Mouse (Mus musculus) left cerebral cortex, postnatal 10 days (tissue): ENCODE measurements around the gene Nhsl1. TPM values are rescaled to one million over a fixed set of nuclear protein-coding genes. Genes with fewer than 3 reads are reported as not detected.
A peak's percentile ranks its signal among the peaks of the same experiment; 100 is the strongest.

ENCODE experiments used
- DNase-seq, 2 experiments: peaks; one replicate each; pipeline ENCODE4 v3.0.0; 2021 to 2022; ENCODE audit warnings: low spot score in 2 of 2, mixed read lengths in 1 of 2; ENCODE audit errors: extremely low spot score in 1 of 2
- intact Hi-C: fragments of 180-260 bp; cut with DNase I; formaldehyde crosslinking; loops from one replicate; pipeline ENCODE4 v1.15.1; 2025
- total RNA-seq, 2 experiments: library from RNA; stranded (reverse); gene quantifications; 2 replicates each; pipeline ENCODE4 v1.2.3; 2021

The Nhsl1 gene
- total RNA-seq, 2 experiments from 2014 or later = 40.8 to 43.5 TPM

DNA sequence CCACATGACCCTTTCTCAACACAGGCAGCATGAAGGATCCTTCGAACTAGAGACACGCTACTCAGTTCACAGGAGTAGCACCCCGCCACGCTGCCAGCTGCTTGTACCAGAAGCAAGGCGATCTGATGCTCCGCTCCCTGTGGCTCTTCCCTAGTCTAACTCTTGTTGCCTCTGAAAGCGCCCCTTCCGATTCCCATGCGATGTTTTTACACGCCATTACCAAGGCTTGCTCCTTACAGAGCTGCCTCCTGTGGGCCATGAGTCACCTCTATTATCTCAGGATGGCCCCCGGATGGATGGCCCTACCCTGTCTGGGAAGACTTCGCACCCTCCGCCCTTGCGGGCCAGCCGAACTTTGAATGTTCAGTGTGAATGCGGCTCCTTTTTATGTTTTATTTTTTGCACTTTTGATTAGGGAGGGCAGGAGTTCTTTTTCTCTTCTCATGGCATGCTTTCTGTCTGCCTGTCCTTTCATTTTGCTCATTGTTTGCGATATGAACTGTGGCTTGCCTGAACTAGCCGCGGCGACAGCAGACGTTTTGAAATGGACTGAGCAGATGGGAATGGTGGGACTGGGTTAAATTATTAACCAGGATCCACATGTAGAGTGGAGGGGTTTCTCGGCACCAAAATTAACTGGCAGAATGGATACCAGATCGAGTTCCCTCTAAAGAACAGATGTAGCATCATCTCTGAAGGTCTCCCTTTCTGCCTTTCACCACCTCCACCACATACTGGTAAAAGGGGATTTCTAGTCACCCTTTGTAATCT, 144.5 kb downstream of the Nhsl1 start:
- DNase-seq = no peak

GRCm38 (mm10) chr10:18468396-18468795, 149.6 kb downstream of the Nhsl1 start:
- intact Hi-C loops = no loop called here
- DNase-seq = no peak

More for the DNA sequence above, 144.5 kb downstream of the Nhsl1 start:
- intact Hi-C loops = no loop called here

DNA sequence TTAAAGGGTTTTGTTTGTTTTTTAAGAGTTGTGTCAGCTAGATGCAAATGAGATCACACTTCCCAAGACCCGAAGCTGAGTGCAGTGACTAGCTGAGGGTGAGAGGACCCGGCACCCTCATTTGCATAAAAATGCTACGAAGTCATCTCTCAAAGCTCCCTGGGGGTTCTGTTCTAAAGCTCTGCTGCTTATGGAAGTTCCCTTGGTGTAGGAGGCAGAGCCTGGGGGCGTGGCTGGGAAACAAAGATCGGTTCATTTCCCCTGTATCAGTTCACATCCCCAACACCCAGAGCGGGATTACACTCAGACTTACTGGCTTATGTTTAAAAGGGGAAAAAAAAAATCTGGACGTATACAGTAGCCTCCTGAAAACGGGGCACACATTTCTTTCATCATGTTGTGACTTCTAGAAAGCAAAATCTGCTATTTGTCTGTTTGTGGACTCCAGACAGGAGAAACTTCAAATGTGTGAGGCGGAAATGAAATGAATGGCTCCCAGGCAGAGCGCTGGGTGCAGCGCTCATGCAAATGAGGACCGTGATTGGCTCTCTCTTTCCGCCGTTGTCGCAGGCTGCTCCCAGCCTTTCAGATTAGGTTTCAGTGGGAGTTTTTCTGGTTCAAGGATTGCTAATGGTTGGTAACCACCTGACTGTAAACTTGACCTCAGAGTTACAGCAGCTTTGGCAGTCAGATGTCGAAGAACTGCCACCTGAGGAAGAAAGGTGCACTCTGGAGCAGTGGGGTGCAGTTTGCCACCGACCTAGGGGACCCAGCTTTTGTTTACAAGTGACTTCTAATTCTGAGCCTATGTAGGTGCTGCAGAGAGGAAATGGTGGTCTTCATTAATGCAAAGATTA, 150.7 kb downstream of the Nhsl1 start:
- DNase-seq = no peak
- intact Hi-C loops = no loop called here

GRCm38 (mm10) chr10:18470351-18471060, 151.7 kb downstream of the Nhsl1 start:
- DNase-seq = no peak
- intact Hi-C loops = no loop called here

DNA sequence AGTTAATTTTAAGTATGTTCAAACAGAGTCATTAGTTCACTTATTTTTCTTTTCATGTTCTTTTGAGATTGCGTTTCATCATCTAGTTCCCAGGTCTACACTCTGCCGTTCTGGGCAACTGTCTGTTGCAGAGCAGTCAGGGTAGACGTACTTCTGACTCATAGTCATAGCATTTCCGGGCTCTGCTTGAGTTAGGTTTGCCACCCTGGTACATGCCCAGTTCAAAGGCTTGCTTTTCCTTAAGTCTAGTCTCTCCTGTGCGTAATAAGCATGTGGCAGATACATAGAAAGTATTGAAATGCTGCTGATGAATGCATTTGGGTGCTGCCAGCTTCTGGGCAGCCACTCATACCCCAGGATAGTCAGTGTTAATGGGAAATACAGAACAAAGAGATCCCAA, 152.9 kb downstream of the Nhsl1 start:
- intact Hi-C loops = no loop called here
- no peak for DNase-seq

DNA sequence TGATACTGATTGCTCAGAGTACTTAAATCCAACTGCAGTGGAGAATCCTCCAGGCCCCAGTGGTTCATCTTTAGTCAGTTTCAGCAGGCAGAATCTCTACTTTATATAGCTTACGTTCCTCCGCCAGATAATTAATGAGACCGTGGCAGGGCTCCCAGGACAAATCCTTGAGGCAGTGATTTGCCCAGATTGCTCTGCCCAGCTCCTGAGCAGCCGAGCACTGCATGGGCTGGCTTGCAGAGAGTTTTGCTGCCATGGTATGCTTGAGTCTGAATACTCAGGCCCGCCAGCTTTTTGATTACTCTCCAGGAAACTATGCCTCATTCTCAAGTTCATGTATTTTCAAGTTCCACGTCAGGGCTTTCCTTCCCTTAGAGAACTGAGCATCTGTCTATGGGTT, 156.3 kb downstream of the Nhsl1 start:
- intact Hi-C loops = no loop called here
- no peak for DNase-seq

- DNase-seq = no peak
- intact Hi-C loops = no loop called here
Observed at GRCm38 (mm10) chr10:18478294-18478693, 159.5 kb downstream of the Nhsl1 start.

- intact Hi-C loops = no loop called here
- DNase-seq = no peak
Observed at GRCm38 (mm10) chr10:18479285-18479684, 160.5 kb downstream of the Nhsl1 start.

- DNase-seq = no peak
- intact Hi-C loops = no loop called here
Observed at GRCm38 (mm10) chr10:18480836-18481235, 162.1 kb downstream of the Nhsl1 start.

DNA sequence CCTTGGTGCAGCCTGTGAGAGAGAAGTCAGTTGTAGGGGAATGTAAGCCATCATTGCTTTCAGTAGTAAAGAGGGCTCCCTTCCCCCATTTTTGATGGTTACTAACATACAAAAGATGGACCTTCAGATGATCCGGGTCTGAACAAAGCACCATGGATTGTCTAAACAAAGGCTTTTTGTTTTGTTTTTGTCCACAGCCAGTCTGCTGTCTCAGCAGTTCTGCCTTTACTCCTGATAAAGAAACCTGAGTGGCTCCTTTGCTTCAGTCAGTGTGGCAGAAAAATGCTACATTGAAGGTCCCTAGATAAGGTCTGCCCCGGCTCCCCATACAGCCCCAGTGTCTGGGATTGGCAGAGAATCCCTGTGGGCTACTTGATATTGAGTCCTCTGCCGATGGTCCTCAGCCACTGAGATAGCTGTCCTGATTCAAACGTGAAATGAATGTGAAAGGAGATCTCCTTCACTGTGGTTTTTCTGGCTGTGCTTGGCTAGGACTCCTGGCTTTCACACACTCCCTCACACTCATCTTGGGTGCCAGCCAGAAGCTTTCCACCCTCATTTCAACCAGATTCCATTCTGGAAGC, 163.9 kb downstream of the Nhsl1 start:
- DNase-seq = peak; percentile 26 to 43
- intact Hi-C loops = no loop called here

DNA sequence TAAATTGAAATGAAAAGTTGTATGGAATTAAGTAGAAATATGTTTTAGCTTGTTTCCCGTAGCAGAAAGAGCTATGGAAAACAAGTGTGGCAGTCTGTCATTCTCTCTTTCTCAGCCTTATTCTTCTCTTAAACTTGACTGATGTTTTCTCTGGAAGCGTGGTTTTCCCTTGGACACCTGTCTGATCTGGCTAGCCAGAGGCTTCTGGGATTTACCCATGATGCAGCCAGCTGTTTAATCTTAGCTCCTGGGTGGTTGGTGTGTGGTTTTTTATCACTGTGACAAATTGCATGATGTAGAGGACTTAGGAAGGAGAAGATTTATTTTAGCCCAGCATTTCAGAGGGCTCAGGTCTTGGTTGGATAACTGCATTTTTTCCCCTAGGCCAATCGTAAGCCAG, 164.9 kb downstream of the Nhsl1 start:
- intact Hi-C loops = no loop called here
- DNase-seq = no peak

- no peak for DNase-seq
- intact Hi-C loops = no loop called here
Observed at GRCm38 (mm10) chr10:18484731-18485130, 165.9 kb downstream of the Nhsl1 start.

- intact Hi-C loops = no loop called here
- DNase-seq = no peak
Observed at GRCm38 (mm10) chr10:18488239-18488803, 169.5 kb downstream of the Nhsl1 start.

- intact Hi-C loops = no loop called here
- no peak for DNase-seq
Observed at GRCm38 (mm10) chr10:18489936-18490335, 171.2 kb downstream of the Nhsl1 start.

DNA sequence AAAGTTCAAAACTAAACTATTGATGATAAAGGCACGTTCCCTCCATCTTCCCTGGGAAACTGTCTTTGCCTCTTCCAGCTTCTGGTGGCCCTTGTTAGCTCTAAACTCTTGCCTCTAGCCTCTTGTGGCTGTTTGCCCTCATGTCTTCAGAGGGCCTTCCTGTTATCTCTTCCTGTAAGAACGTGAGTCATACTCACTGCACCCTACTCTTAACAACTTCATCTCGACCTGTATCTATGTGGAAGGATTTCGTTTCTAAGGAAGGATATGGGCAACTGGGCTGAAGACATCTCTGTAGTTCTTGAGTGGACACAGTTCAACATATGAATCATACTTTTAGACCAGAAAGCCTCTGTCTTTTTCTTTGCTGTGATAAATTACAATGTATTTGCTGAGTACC, 173.2 kb downstream of the Nhsl1 start:
- no peak for DNase-seq
- intact Hi-C loops = no loop called here

DNA sequence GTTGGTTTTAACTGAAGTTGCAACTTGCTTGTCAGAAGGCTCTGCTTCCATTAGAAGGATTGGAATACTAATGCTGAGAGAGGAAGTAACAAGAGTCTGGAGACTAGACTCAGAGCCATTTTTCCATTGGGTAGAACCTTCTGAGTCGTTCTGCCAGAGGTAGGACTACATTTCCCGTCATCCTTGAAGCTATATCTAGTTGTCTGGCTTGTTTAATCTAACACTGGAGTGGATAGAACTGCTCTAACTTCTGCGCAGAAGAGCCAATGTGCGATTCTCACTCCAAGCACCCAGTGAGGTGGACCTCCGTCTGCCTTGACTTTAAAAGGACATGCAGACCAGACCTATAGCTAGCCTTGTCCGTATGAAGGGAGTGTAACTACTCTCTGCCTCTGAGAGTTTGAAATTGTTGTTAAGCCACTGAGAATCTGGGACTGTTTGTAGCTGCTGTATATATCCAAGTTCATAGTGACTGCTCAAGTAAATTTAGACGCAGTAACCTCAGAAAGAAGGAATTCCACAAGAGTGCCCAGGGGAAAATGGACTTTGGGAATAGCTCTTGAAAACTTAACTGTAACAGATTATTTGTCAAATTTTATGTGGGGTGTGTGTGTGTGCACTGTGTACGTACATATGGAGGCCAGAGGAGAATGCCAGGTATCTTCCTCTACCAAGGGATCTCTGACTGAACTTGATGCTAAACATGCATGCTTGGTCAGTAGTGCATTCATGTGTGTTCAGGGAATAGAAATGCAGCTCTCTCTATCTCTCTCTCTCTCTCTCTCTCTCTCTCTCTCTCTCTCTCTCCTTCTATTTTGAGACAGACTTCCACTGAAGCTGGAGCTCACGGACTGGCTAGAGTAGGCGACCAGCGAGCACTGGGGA, 174.5 kb downstream of the Nhsl1 start:
- no peak for DNase-seq
- intact Hi-C loops = no loop called here

DNA sequence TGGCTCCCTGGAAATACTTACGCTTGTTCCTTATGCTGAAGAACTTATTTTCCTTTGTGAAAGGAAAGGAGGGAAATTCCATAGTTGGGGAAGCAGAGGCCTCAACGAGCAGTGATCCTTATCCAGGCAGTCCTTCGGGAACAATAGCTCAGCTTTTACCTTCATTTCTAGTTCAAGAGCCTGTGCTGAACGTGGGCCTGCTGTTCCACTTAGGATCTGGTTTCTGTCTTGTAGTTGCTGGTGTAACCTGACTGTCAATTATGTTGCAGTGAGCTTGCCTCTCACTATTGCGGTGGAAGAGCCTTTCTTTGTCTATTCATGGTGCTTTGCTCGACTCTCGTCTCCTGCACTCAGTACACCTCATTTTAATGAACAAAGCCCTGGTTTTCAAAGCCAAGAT, 175.5 kb downstream of the Nhsl1 start:
- intact Hi-C loops = no loop called here
- DNase-seq = no peak

DNA sequence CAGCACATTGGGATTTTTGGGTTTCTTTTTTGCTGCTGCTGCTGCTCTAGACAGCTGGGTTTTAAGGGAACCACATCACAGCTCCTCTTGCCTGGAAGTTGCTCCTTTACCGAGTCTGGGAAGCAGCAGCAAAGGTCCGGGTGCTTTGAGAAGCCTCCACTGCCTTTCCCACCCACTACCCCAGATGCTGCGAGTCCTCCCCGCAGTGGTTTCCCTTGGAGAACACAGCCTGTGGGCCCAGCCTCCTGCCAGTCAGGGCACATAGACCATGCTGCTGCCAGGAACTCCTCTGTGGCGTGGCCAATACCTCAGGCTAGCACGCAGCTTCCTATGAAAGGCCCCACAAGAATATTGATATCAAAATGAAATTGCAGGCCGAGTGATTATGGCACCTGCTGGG, 178.3 kb downstream of the Nhsl1 start:
- DNase-seq = no peak
- intact Hi-C loops = no loop called here
